Mouse (Mus musculus) bone marrow macrophage, adult 2 months (primary cell): ENCODE results near the gene Rnf215.

ENCODE experiments used
- CTCF ChIP-seq: IDR thresholded peaks from 2 replicates; pipeline ENCODE4 v1.5.1; 2012; ENCODE audit warnings: low read depth, mild to moderate bottlenecking, low read length, moderate library complexity
- POLR2A ChIP-seq: IDR thresholded peaks from 2 replicates; pipeline ENCODE4 v1.6.1; 2012; ENCODE audit warnings: mild to moderate bottlenecking, low read depth, low read length, borderline replicate concordance

DNA sequence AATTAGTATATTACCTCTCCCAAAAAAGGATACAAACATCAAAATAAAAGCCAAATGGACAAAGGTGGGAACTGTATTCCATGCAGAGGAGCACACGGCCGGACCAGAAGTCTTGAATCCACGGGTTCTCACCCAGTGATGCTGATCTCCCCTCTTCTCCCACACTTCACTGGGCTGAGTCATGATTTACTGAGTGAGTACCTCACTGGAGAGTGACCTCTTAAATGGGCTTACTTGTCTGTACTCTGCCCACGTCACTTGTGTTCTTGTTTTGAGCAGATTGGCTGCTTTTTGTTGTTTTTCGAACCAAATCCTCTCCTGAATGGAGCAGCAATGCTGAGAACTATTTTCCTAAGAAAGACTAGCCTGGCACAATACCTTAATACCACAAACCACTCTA, 30.0 kb upstream of the Rnf215 start:
- TF ChIP-seq CTCF (no peak), POLR2A (no peak)
